Mouse (Mus musculus): ENCODE results near the gene Reps2.

GRCm38 (mm10) chrX:162618547-162618946 lies 24.9 kb downstream of the Reps2 start:
- no peak for TF ChIP-seq POLR2A (IDR thresholded peaks at IDR 0.05; ENCODE audit: insufficient read depth, low read depth, low read length)
- no peak for TF ChIP-seq CTCF (IDR thresholded peaks at IDR 0.05; ENCODE audit: insufficient read depth, low read depth, low read length)
